Mouse (Mus musculus) midbrain, embryonic 16.5 days (tissue): ENCODE data around the gene Trp53rka. TPM values are rescaled to one million over a fixed set of nuclear protein-coding genes. Genes with fewer than 3 reads are reported as not detected.
A peak's percentile ranks its signal among the peaks of the same experiment; 100 is the strongest.
"Not testable (repeated sequence)": the region's sequence is repeated elsewhere in the genome, so short reads cannot be mapped to it uniquely, and the experiment has no call there.

Source experiments
- ATAC-seq: fragments of 200-750 bp; cut with Nextera tagmentation; 2 replicates; pipeline ENCODE4 v1.8.0; 2017; ENCODE audit warnings: moderate TSS enrichment
- H3K27ac ChIP-seq: fragments of 300-500 bp; sonication (generic); 2 replicates; pipeline ENCODE4 v1.5.1; 2014; ENCODE audit warnings: mild to moderate bottlenecking, low read length, mixed read lengths
- H3K27me3 ChIP-seq: fragments of 300-500 bp; sonication (generic); 2 replicates; pipeline ENCODE4 v1.6.1; 2014; ENCODE audit warnings: low read depth, low read length, mixed read lengths; ENCODE audit not compliant: control insufficient read depth, insufficient read depth
- H3K36me3 ChIP-seq: fragments of 300-500 bp; sonication (generic); 2 replicates; pipeline ENCODE4 v1.6.1; 2014; ENCODE audit warnings: mild to moderate bottlenecking, low read length, moderate library complexity, mixed read lengths; ENCODE audit not compliant: control insufficient read depth, insufficient read depth
- H3K4me1 ChIP-seq: fragments of 300-500 bp; sonication (generic); 2 replicates; pipeline ENCODE4 v1.6.1; 2014; ENCODE audit warnings: mild to moderate bottlenecking, low read length, mixed read lengths; ENCODE audit not compliant: control insufficient read depth, insufficient read depth
- H3K4me2 ChIP-seq: fragments of 300-500 bp; sonication (generic); 2 replicates; pipeline ENCODE4 v1.6.1; 2014; ENCODE audit warnings: mild to moderate bottlenecking, low read length, mixed read lengths
- H3K4me3 ChIP-seq: fragments of 300-500 bp; sonication (generic); 2 replicates; pipeline ENCODE4 v1.5.1; 2014; ENCODE audit warnings: low read depth, mild to moderate bottlenecking, low read length, moderate library complexity, mixed read lengths
- H3K9ac ChIP-seq: fragments of 300-500 bp; sonication (generic); 2 replicates; pipeline ENCODE4 v1.6.1; 2014; ENCODE audit warnings: low read depth, low read length, mixed read lengths
- H3K9me3 ChIP-seq: fragments of 300-500 bp; sonication (generic); replicated peaks from 2 replicates; pipeline ENCODE4 v1.6.1; 2014; ENCODE audit warnings: mild to moderate bottlenecking, low read length, mixed read lengths; ENCODE audit not compliant: control insufficient read depth, poor library complexity, severe bottlenecking
- WGBS: fragments of 180-500 bp; shearing (Covaris S2); extraction: QIAGEN DNeasy Blood & Tissue Kit; methylation state at CpG from one replicate; pipeline ENCODE4 v1.1.7; 2014; 5-methylcytosine and 5-hydroxymethylcytosine counted together
- polyA plus RNA-seq: library from polyadenylated mRNA; unstranded; fragments of >200 nt; fragmentation: Nextera tagmentation; extraction: Ambion mirVana; gene quantifications from 2 replicates; pipeline ENCODE4 v1.2.1, GENCODE M21; 2015

Trp53rka gene
- polyA plus RNA-seq, 1 experiment from 2014 or later = 39.4 TPM

DNA sequence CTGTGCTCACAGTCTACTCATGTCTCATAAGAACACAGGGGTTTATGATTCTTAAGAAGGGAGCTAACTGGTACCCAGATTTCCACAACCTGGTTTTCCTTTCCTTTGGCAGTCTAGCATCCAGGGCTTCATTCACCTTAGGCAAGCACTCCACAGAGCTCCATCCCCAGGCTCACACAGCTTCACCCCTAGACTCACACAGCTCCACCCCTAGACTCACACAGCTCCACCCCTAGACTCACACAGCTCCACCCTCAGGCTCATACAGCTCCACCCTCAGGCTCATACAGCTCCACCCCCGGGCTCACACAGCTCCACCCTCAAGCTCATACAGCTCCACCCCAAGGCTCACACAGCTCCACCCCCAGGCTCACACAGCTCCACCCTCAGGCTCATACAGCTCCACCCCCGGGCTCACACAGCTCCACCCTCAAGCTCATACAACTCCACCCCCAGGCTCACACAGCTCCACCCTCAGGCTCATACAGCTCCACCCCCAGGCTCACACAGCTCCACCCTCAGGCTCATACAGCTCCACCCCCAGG is 17.9 kb upstream of the Trp53rka start:
- not testable (repeated sequence) for H3K9me3 ChIP-seq, H3K36me3 ChIP-seq, H3K9ac ChIP-seq, H3K27ac ChIP-seq, H3K4me2 ChIP-seq, ATAC-seq, H3K27me3 ChIP-seq, H3K4me3 ChIP-seq
- WGBS = 68% methylated on average over 2 of the region's 2 CpGs
- peaks cover 13% of the 10 kb centered on the region for H3K4me1 ChIP-seq

- Histone ChIP-seq H3K27me3 (no peaks in the 10 kb centered on the region), H3K4me3 (no peak overlapping the region), H3K4me1 (peaks cover 13% of the 10 kb centered on the region), H3K4me2 (no peak overlapping the region), H3K9ac (no peak overlapping the region), H3K9me3 (no peaks in the 10 kb centered on the region), H3K27ac (no peak overlapping the region), H3K36me3 (no peaks in the 10 kb centered on the region)
- ATAC-seq = no peak
- WGBS = 33% methylated on average over 5 of the region's 5 CpGs
These were observed 17.3 kb upstream of the Trp53rka start for GRCm38 (mm10) chr2:165510466-165510865.

DNA sequence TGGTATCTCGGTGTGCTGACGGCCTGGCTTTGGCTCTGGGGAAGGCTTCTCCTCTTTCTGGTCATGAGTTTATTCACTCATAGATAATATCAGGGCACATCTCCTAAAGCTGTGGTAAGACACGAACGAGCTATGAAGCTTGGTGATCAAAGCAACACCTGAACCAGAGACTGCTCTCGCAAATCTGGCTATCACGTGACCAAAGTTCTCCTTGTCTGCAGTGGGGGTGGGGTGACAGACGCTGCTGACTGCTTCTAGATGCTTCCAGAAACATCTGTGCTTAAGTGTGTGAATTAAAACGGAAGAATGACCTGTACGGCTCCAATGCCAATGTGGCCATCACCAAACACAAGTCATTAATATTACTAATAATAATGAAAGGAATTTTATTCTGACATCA is 16.6 kb upstream of the Trp53rka start:
- ATAC-seq = no peak
- WGBS = 82% methylated on average over 9 of the region's 9 CpGs
- H3K27me3 ChIP-seq = no peaks in the 10 kb centered on the region

GRCm38 (mm10) chr2:165503259-165504203 is 10.4 kb upstream of the Trp53rka start, which contains the start of gene Slc2a10:
Slc2a10 (plus strand) TSS chr2:165503787.
- no peak within 1 kb of the TSS for H3K27ac ChIP-seq
- ATAC-seq = peak; percentile 64

More for the DNA sequence above, 16.6 kb upstream of the Trp53rka start:
- no peaks in the 10 kb centered on the region for H3K9me3 ChIP-seq
- H3K4me3 ChIP-seq = no peak overlapping the region
- no peak overlapping the region for H3K27ac ChIP-seq
- no peak overlapping the region for H3K9ac ChIP-seq
- H3K36me3 ChIP-seq = no peaks in the 10 kb centered on the region
- peaks cover 13% of the 10 kb centered on the region for H3K4me1 ChIP-seq
- no peak overlapping the region for H3K4me2 ChIP-seq

DNA sequence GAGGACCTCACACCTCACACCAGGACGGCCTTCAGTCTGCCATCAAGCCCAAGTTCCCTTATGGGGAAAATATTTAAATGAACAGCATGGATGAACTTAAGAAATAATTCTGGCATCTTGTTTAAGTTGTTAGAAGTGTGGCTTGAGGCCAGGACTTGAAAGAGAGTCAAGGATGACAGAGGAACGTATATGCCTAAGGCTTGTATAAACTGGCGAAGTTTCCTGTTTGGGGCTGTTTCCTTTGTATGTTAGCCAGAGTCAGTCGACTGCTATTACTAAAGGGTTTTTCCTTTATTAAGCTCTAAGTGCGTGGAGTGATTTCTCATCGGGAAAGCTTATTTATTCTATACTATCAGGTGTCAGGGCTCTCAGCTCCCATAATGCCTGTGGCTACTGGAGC is 5.7 kb upstream of the Trp53rka start:
- Histone ChIP-seq H3K27me3 (no peaks in the 10 kb centered on the region), H3K36me3 (no peaks in the 10 kb centered on the region), H3K4me1 (peaks cover 16% of the 10 kb centered on the region), H3K9me3 (no peaks in the 10 kb centered on the region), H3K9ac (no peak overlapping the region), H3K4me3 (no peak overlapping the region), H3K27ac (no peak overlapping the region), H3K4me2 (no peak overlapping the region)
- no peak for ATAC-seq
- WGBS = 76% methylated on average over 6 of the region's 6 CpGs

More at GRCm38 (mm10) chr2:165503259-165504203, 10.4 kb upstream of the Trp53rka start, which contains the start of gene Slc2a10:
- H3K36me3 ChIP-seq = no peaks in the 10 kb centered on the region
- 6% methylated on average over 23 of the region's 32 CpGs for WGBS
- H3K4me1 ChIP-seq = peaks cover 10% of the 10 kb centered on the region
- H3K27me3 ChIP-seq = no peaks in the 10 kb centered on the region
- peak within 1 kb of the TSS; percentile 18; the same call in 1 of the 2 replicates for H3K4me3 ChIP-seq
- 0 out of 2 replicates have a peak within 1 kb of the TSS, but pooled peaks have one; percentile 12 for H3K9ac ChIP-seq
- H3K4me2 ChIP-seq = peak within 1 kb of the TSS; percentile 46
- no peaks in the 10 kb centered on the region for H3K9me3 ChIP-seq

GRCm38 (mm10) chr2:165497706-165498275 is 4.7 kb upstream of the Trp53rka start:
- no peaks in the 10 kb centered on the region for H3K27me3 ChIP-seq
- no peaks in the 10 kb centered on the region for H3K9me3 ChIP-seq
- no peak for ATAC-seq
- H3K27ac ChIP-seq = no peak overlapping the region
- no peak overlapping the region for H3K4me2 ChIP-seq
- peaks cover 12% of the 10 kb centered on the region for H3K4me1 ChIP-seq
- H3K36me3 ChIP-seq = no peaks in the 10 kb centered on the region
- no peak overlapping the region for H3K9ac ChIP-seq
- 71% methylated on average over 2 of the region's 2 CpGs for WGBS
- H3K4me3 ChIP-seq = no peak overlapping the region

- Histone ChIP-seq H3K27ac (no peak overlapping the region), H3K9ac (no peak overlapping the region), H3K4me2 (no peak overlapping the region), H3K36me3 (no peaks in the 10 kb centered on the region), H3K4me1 (peaks cover 18% of the 10 kb centered on the region), H3K4me3 (no peak overlapping the region), H3K9me3 (no peaks in the 10 kb centered on the region), H3K27me3 (no peaks in the 10 kb centered on the region)
- no peak for ATAC-seq
These were observed 3.1 kb upstream of the Trp53rka start for GRCm38 (mm10) chr2:165496251-165496650.

GRCm38 (mm10) chr2:165494495-165494894 is 1.4 kb upstream of the Trp53rka start:
- H3K9ac ChIP-seq = no peak overlapping the region

More at GRCm38 (mm10) chr2:165494495-165494894, 1.4 kb upstream of the Trp53rka start:
- 52% methylated on average over 2 of the region's 2 CpGs for WGBS
- ATAC-seq = no peak
- Histone ChIP-seq H3K4me1 (peaks cover 18% of the 10 kb centered on the region), H3K4me2 (no peak overlapping the region; the same call in 1 of the 2 replicates), H3K4me3 (no peak overlapping the region), H3K27me3 (no peaks in the 10 kb centered on the region), H3K9me3 (no peaks in the 10 kb centered on the region), H3K36me3 (peaks cover 12% of the 10 kb centered on the region), H3K27ac (peak overlapping the region; percentile 75)
